Mouse (Mus musculus): ENCODE measurements around the gene Tmem72.

- TF ChIP-seq POLR2A (IDR thresholded peaks at IDR 0.05; ENCODE audit: low read depth, low read length) (no peak), CTCF (IDR thresholded peaks at IDR 0.05; ENCODE audit: borderline replicate concordance, insufficient read depth, low read length) (no peak)
Measured at GRCm38 (mm10) chr6:116663364-116663763, 53.3 kb downstream of the Tmem72 start.
